Mouse (Mus musculus) Muller cell, postnatal 12 days (primary cell): ENCODE data around the gene Srrm2.
A peak's percentile ranks its signal among the peaks of the same experiment; 100 is the strongest.
"Not testable (repeated sequence)": the region's sequence is repeated elsewhere in the genome, so short reads cannot be mapped to it uniquely, and the experiment has no call there.

Experiments used
- DNase-seq: peaks from one replicate; pipeline ENCODE4 v3.0.0-alpha.2; 2015; ENCODE audit errors: inconsistent ontology term

The Srrm2 gene

GRCm38 (mm10) chr17:23770493-23770892 is 19.8 kb upstream of the Srrm2 start:
- DNase-seq = no peak

- peak; percentile 79 for DNase-seq
Measured at GRCm38 (mm10) chr17:23770896-23771283, 19.4 kb upstream of the Srrm2 start.

GRCm38 (mm10) chr17:23771284-23772218 is 18.8 kb upstream of the Srrm2 start, which contains the start of gene Flywch1:
Flywch1 (minus strand) TSS chr17:23771602.
- peak; percentile 97 for DNase-seq

- not testable (repeated sequence) for DNase-seq
Measured at GRCm38 (mm10) chr17:23772219-23772556, 18.1 kb upstream of the Srrm2 start.

- no peak for DNase-seq
Measured at GRCm38 (mm10) chr17:23773676-23774075, 16.7 kb upstream of the Srrm2 start.

- peak; percentile 85 for DNase-seq
Measured at GRCm38 (mm10) chr17:23774090-23774489, 16.2 kb upstream of the Srrm2 start.

- no peak for DNase-seq
Measured at GRCm38 (mm10) chr17:23776216-23776615, 14.1 kb upstream of the Srrm2 start.

GRCm38 (mm10) chr17:23777141-23777540 is 13.2 kb upstream of the Srrm2 start:
- DNase-seq = no peak

- DNase-seq = no peak
Measured at GRCm38 (mm10) chr17:23778447-23778846, 11.9 kb upstream of the Srrm2 start.

- DNase-seq = no peak
Measured at GRCm38 (mm10) chr17:23783352-23783751, 7.0 kb upstream of the Srrm2 start.

- DNase-seq = peak; percentile 81
Measured at GRCm38 (mm10) chr17:23785561-23786471, 4.5 kb upstream of the Srrm2 start, which contains the start of gene Flywch2. Flywch2 (minus strand) TSS chr17:23786081.

GRCm38 (mm10) chr17:23786510-23786931 is 3.8 kb upstream of the Srrm2 start:
- no peak for DNase-seq

GRCm38 (mm10) chr17:23788973-23789372 is 1.4 kb upstream of the Srrm2 start:
- no peak for DNase-seq

- DNase-seq = no peak
Measured at GRCm38 (mm10) chr17:23789749-23790268, 523 bp upstream of the Srrm2 start.

GRCm38 (mm10) chr17:23791079-23791357 is 686 bp downstream of the Srrm2 start:
- no peak for DNase-seq

- no peak for DNase-seq
Measured at GRCm38 (mm10) chr17:23795323-23795722, 5.0 kb downstream of the Srrm2 start.

- DNase-seq = no peak
Measured at GRCm38 (mm10) chr17:23797316-23797715, 7.0 kb downstream of the Srrm2 start.

- DNase-seq = no peak
Measured at GRCm38 (mm10) chr17:23801627-23802026, 11.3 kb downstream of the Srrm2 start.

GRCm38 (mm10) chr17:23802746-23803365 is 12.5 kb downstream of the Srrm2 start:
- peak; percentile 100 for DNase-seq

- peak; percentile 92 for DNase-seq
Measured at GRCm38 (mm10) chr17:23803366-23804041, 13.2 kb downstream of the Srrm2 start.

- DNase-seq = peak; percentile 65
Measured at GRCm38 (mm10) chr17:23804426-23805085, 14.2 kb downstream of the Srrm2 start.
